Mouse (Mus musculus): ENCODE measurements around the gene Gm10271. TPM values are rescaled to one million over a fixed set of nuclear protein-coding genes. Genes with fewer than 3 reads are reported as not detected.

The Gm10271 gene
- polyA plus RNA-seq, 1 experiment from 2014 or later, result not detected

DNA sequence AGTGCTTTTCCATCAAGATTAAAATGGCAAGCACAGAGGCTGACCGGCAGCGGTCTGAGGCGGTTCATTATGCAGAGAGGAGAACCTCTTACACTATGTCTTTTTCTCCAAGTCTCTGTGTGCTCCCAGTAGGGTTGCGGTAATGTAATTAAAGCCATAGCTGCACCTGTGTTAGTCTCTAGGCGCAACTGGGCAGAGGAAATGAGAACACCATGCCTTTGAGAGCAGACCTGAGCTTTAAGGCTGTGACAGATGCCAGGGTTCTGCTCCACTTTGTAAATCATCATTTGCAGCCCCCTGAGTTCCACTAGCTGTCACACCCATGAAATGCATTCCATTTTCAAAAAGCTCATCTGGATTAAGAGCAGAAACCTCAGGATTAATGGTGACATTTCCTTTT, 32.3 kb upstream of the Gm10271 start:
- Histone ChIP-seq H3K27me3 (ENCODE audit: control insufficient read depth, insufficient read depth, low read length) (no peaks in the 10 kb centered on the region), H3K4me2 (ENCODE audit: low read depth, low read length, severe bottlenecking) (no peak overlapping the region)
- DNase-seq (ENCODE audit: low spot score), result no peak

GRCm38 (mm10) chr10:117000975-117001374, 28.6 kb upstream of the Gm10271 start:
- H3K27ac ChIP-seq (ENCODE audit: low read depth, low read length), result no peak overlapping the region
- WGBS, result 77% methylated on average over 12 of the region's 12 CpGs
- no peaks in the 10 kb centered on the region for H3K4me1 ChIP-seq (replicated peaks; ENCODE audit: control insufficient read depth, insufficient read depth, low read length)
- no peak overlapping the region for H3K4me3 ChIP-seq (ENCODE audit: low read depth, low read length)
- no peak overlapping the region for H3K9ac ChIP-seq (ENCODE audit: low read length)
- H3K27me3 ChIP-seq (ENCODE audit: control insufficient read depth, insufficient read depth, low read length), result no peaks in the 10 kb centered on the region
- H3K36me3 ChIP-seq (ENCODE audit: control insufficient read depth, insufficient read depth, low read length), result no peaks in the 10 kb centered on the region
- ATAC-seq (replicated peaks; ENCODE audit: low FRiP score) (no peak), DNase-seq (ENCODE audit: low spot score) (no peak)
- no peak overlapping the region for H3K4me2 ChIP-seq (ENCODE audit: low read depth, low read length, severe bottlenecking)
- H3K9me3 ChIP-seq (ENCODE audit: control insufficient read depth, low read length), result no peaks in the 10 kb centered on the region

More for the DNA sequence above, 32.3 kb upstream of the Gm10271 start:
- H3K4me3 ChIP-seq (ENCODE audit: low read depth, low read length), result no peak overlapping the region
- H3K9me3 ChIP-seq (ENCODE audit: control insufficient read depth, low read length), result no peaks in the 10 kb centered on the region
- ATAC-seq (replicated peaks; ENCODE audit: low FRiP score), result no peak
- no peak overlapping the region for H3K9ac ChIP-seq (ENCODE audit: low read length)
- 84% methylated on average over 5 of the region's 5 CpGs for WGBS
- no peaks in the 10 kb centered on the region for H3K4me1 ChIP-seq (replicated peaks; ENCODE audit: control insufficient read depth, insufficient read depth, low read length)
- H3K27ac ChIP-seq (ENCODE audit: low read depth, low read length), result no peak overlapping the region
- H3K36me3 ChIP-seq (ENCODE audit: control insufficient read depth, insufficient read depth, low read length), result no peaks in the 10 kb centered on the region

DNA sequence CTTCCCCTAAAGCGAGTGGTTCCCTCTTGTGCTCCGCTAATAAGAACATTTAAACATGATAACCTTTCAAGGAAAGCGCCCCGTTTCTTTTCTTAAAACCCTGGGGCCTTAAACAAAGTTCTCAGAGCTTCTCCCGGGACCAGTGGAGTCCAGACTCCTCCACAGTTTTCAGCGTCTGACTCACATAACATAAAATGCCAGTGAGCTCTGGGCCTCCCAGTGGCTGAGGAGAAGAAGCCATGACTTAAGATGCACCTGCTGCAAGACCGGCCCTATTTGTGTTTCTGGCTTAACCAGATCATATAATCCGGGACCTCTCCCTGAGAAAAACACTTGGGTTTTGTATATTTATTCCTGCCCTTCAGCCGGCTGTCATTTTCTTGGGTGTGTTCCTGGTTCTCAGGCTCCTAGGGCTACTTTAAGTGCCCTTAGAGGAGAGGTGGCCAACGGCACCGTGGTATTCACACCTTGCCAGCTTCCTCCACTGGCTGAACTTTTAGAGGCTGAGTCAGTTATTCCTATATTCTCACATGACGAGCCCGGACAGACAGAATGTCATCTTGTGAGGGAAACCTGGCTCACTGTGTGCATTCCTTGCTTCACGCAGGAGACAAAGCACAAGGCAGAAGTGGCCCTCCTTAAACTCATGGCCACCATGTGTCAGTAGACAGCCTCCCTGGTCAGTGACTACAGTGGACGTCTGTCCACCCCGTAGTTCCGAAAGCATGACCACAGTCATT, 26.5 kb upstream of the Gm10271 start:
- WGBS, result 92% methylated on average over 17 of the region's 17 CpGs
- Histone ChIP-seq H3K36me3 (ENCODE audit: control insufficient read depth, insufficient read depth, low read length) (no peaks in the 10 kb centered on the region), H3K27me3 (ENCODE audit: control insufficient read depth, insufficient read depth, low read length) (no peaks in the 10 kb centered on the region), H3K4me3 (ENCODE audit: low read depth, low read length) (no peak overlapping the region), H3K4me1 (replicated peaks; ENCODE audit: control insufficient read depth, insufficient read depth, low read length) (no peaks in the 10 kb centered on the region), H3K9me3 (ENCODE audit: control insufficient read depth, low read length) (no peaks in the 10 kb centered on the region), H3K27ac (ENCODE audit: low read depth, low read length) (no peak overlapping the region), H3K9ac (ENCODE audit: low read length) (no peak overlapping the region), H3K4me2 (ENCODE audit: low read depth, low read length, severe bottlenecking) (no peak overlapping the region)
- DNase-seq (ENCODE audit: low spot score) (no peak), ATAC-seq (replicated peaks; ENCODE audit: low FRiP score) (no peak)

- 79% methylated on average over 6 of the region's 6 CpGs for WGBS
- no peaks in the 10 kb centered on the region for H3K9me3 ChIP-seq (ENCODE audit: control insufficient read depth, low read length)
- no peak overlapping the region for H3K4me2 ChIP-seq (ENCODE audit: low read depth, low read length, severe bottlenecking)
- H3K4me1 ChIP-seq (replicated peaks; ENCODE audit: control insufficient read depth, insufficient read depth, low read length), result no peaks in the 10 kb centered on the region
- DNase-seq (ENCODE audit: low spot score) (no peak), ATAC-seq (replicated peaks; ENCODE audit: low FRiP score) (no peak)
- H3K27me3 ChIP-seq (ENCODE audit: control insufficient read depth, insufficient read depth, low read length), result no peaks in the 10 kb centered on the region
- no peak overlapping the region for H3K27ac ChIP-seq (ENCODE audit: low read depth, low read length)
- H3K4me3 ChIP-seq (ENCODE audit: low read depth, low read length), result no peak overlapping the region
- H3K36me3 ChIP-seq (ENCODE audit: control insufficient read depth, insufficient read depth, low read length), result no peaks in the 10 kb centered on the region
- H3K9ac ChIP-seq (ENCODE audit: low read length), result no peak overlapping the region
These were observed 23.8 kb upstream of the Gm10271 start for GRCm38 (mm10) chr10:116996236-116996600.

DNA sequence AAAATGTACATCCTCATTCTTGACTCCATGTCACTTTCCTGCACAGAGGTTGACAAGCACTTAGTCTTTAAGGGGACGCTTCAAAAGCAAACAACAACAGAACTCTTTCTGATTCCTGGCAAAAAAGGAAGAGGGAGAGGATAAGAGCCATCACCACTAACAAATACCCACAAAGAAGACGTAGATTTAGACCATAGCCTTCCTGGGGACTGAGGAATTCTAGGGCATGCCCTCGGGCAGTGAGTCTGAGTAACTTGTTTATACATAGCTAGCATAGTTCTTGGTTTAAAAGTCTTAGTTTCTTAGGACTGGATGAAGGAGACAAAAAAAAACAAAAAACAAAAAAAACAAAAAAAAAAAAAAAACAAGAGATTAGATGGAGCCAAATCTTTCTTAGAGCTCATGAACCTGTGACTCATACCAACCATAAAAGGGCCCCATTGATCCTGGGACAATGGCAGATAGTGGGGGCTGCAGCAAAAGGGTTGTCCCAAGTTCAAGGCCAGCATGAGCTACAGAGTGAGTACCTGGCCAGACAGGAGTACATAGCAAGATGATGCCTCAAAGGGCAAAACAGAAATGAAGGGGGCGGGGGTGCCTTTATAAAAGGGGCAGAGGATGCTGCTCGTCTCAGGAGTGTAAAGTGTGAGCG, 23.3 kb upstream of the Gm10271 start:
- ATAC-seq (replicated peaks; ENCODE audit: low FRiP score), result no peak
- Histone ChIP-seq H3K4me1 (replicated peaks; ENCODE audit: control insufficient read depth, insufficient read depth, low read length) (no peaks in the 10 kb centered on the region), H3K27ac (ENCODE audit: low read depth, low read length) (no peak overlapping the region), H3K27me3 (ENCODE audit: control insufficient read depth, insufficient read depth, low read length) (no peaks in the 10 kb centered on the region), H3K4me3 (ENCODE audit: low read depth, low read length) (no peak overlapping the region), H3K4me2 (ENCODE audit: low read depth, low read length, severe bottlenecking) (no peak overlapping the region), H3K9ac (ENCODE audit: low read length) (no peak overlapping the region), H3K36me3 (ENCODE audit: control insufficient read depth, insufficient read depth, low read length) (no peaks in the 10 kb centered on the region), H3K9me3 (ENCODE audit: control insufficient read depth, low read length) (no peaks in the 10 kb centered on the region)
- WGBS, result 69% methylated on average over 6 of the region's 6 CpGs
- no peak for DNase-seq (ENCODE audit: low spot score)

DNA sequence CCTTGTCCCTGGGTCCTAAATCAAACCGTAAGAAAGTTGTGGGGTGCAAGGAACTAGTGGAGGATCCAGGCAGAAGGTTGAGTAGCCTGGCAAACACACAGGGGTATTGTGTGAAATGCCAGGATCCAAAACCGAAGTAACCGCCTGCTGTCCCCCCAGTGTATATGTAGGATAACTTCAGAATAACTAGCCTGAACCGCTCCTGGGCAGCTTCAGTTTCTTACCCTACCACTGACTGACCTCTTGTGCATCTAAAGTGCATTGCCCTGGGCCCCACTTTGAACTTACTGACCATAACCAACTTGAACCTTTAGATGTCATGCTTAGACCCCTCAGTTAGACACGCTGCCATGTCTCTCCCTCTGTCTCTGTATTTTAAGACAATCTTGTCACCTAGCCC, 22.8 kb upstream of the Gm10271 start:
- Histone ChIP-seq H3K36me3 (ENCODE audit: control insufficient read depth, insufficient read depth, low read length) (no peaks in the 10 kb centered on the region), H3K4me1 (replicated peaks; ENCODE audit: control insufficient read depth, insufficient read depth, low read length) (no peaks in the 10 kb centered on the region), H3K27ac (ENCODE audit: low read depth, low read length) (no peak overlapping the region), H3K27me3 (ENCODE audit: control insufficient read depth, insufficient read depth, low read length) (no peaks in the 10 kb centered on the region), H3K4me2 (ENCODE audit: low read depth, low read length, severe bottlenecking) (no peak overlapping the region), H3K9me3 (ENCODE audit: control insufficient read depth, low read length) (no peaks in the 10 kb centered on the region), H3K9ac (ENCODE audit: low read length) (no peak overlapping the region), H3K4me3 (ENCODE audit: low read depth, low read length) (no peak overlapping the region)
- DNase-seq (ENCODE audit: low spot score) (no peak), ATAC-seq (replicated peaks; ENCODE audit: low FRiP score) (no peak)
- 84% methylated on average over 5 of the region's 5 CpGs for WGBS

DNA sequence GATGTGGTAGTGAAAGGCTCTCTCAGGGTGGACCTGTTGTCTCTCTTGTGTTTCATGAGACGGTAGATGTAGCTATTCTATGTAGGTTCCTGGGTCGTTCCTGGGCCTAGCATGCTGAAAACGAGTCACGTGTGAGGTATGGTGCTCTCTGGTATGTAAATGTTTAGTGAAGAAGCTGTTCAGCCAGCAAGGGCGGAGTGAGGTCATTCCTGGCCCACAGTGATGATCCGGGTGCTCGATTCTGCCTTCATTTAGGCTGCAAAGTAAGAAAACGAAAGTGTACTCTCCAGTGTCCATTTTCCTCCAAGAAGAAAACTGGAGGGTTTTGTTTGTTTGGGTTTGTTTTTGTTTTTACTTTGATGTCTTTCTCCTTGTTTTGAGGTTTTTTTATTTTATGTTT, 21.6 kb upstream of the Gm10271 start:
- 91% methylated on average over 8 of the region's 8 CpGs for WGBS
- no peak overlapping the region for H3K4me2 ChIP-seq (ENCODE audit: low read depth, low read length, severe bottlenecking)
- no peak overlapping the region for H3K27ac ChIP-seq (ENCODE audit: low read depth, low read length)
- H3K9me3 ChIP-seq (ENCODE audit: control insufficient read depth, low read length), result no peaks in the 10 kb centered on the region
- H3K9ac ChIP-seq (ENCODE audit: low read length), result no peak overlapping the region
- DNase-seq (ENCODE audit: low spot score) (no peak), ATAC-seq (replicated peaks; ENCODE audit: low FRiP score) (no peak)
- H3K36me3 ChIP-seq (ENCODE audit: control insufficient read depth, insufficient read depth, low read length), result no peaks in the 10 kb centered on the region
- no peaks in the 10 kb centered on the region for H3K4me1 ChIP-seq (replicated peaks; ENCODE audit: control insufficient read depth, insufficient read depth, low read length)
- H3K4me3 ChIP-seq (ENCODE audit: low read depth, low read length), result no peak overlapping the region
- no peaks in the 10 kb centered on the region for H3K27me3 ChIP-seq (ENCODE audit: control insufficient read depth, insufficient read depth, low read length)

- Histone ChIP-seq H3K9ac (ENCODE audit: low read length) (no peak within 1 kb of the TSS), H3K4me1 (replicated peaks; ENCODE audit: control insufficient read depth, insufficient read depth, low read length) (no peaks in the 10 kb centered on the region; the same call in 1 of the 2 replicates), H3K9me3 (ENCODE audit: control insufficient read depth, low read length) (no peaks in the 10 kb centered on the region), H3K36me3 (ENCODE audit: control insufficient read depth, insufficient read depth, low read length) (no peaks in the 10 kb centered on the region), H3K4me2 (ENCODE audit: low read depth, low read length, severe bottlenecking) (no peak within 1 kb of the TSS), H3K4me3 (ENCODE audit: low read depth, low read length) (no peak within 1 kb of the TSS), H3K27ac (ENCODE audit: low read depth, low read length) (no peak within 1 kb of the TSS), H3K27me3 (ENCODE audit: control insufficient read depth, insufficient read depth, low read length) (no peaks in the 10 kb centered on the region)
- ATAC-seq (replicated peaks; ENCODE audit: low FRiP score) (no peak), DNase-seq (ENCODE audit: low spot score) (no peak)
- 46% methylated on average over 21 of the region's 21 CpGs for WGBS
These were observed 14.1 kb upstream of the Gm10271 start, which contains the start of gene Best3 for GRCm38 (mm10) chr10:116986264-116987082. Best3 (plus strand) TSS chr10:116986314.
